Mouse (Mus musculus): ENCODE measurements around the gene Mrpl16. TPM values are rescaled to one million over a fixed set of nuclear protein-coding genes. Genes with fewer than 3 reads are reported as not detected.

Mrpl16 gene
- polyA plus RNA-seq, 1 experiment, result 41.0 TPM

DNA sequence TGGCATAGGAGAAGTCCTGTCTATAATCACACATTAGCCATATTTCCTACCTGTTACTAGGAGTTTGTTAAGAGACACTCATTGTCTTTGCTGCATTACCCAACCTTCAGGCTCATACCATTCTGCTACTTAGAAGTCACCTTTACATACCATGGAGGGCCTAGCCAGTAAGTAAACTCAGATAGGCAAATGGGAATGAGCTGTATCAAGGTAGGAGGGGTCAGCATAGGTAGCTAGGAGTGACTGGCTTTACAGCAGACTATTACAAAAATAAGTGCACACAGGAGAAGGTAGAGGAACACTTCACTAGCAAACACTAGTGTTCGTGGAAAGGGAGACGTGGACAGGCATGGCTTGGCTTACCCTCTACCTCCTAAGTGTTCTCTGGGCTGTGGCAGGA lies 22.9 kb upstream of the Mrpl16 start, which contains the start of gene Gif:
TSS of gene Gif (plus strand) at position 257 of the 400 bp plus-strand sequence.
- Histone ChIP-seq H3K4me3 (replicated peaks; ENCODE audit: insufficient read depth, low read depth, low read length) (no peak within 1 kb of the TSS), H3K27ac (ENCODE audit: insufficient read depth, low read length) (no peak within 1 kb of the TSS), H3K4me1 (ENCODE audit: control insufficient read depth, insufficient read depth, low read length) (no peaks in the 10 kb centered on the region), H3K27me3 (ENCODE audit: control insufficient read depth, insufficient read depth, low read length) (no peaks in the 10 kb centered on the region)
- no peak for TF ChIP-seq POLR2A (IDR thresholded peaks at IDR 0.05; ENCODE audit: borderline replicate concordance, insufficient read depth, low read length)
- no peak for TF ChIP-seq CTCF (IDR thresholded peaks at IDR 0.05; ENCODE audit: borderline replicate concordance, insufficient read depth, low read depth, low read length)
- DNase-seq, result no peak
- WGBS, result 64% methylated on average over 2 of the region's 2 CpGs

GRCm38 (mm10) chr19:11765059-11765458 lies 5.1 kb upstream of the Mrpl16 start:
- no peaks in the 10 kb centered on the region for H3K4me1 ChIP-seq (ENCODE audit: control insufficient read depth, insufficient read depth, low read length)
- H3K27ac ChIP-seq (ENCODE audit: insufficient read depth, low read length), result no peak overlapping the region
- H3K4me3 ChIP-seq (replicated peaks; ENCODE audit: insufficient read depth, low read depth, low read length), result no peak overlapping the region
- 83% methylated on average over 3 of the region's 3 CpGs for WGBS
- TF ChIP-seq CTCF (IDR thresholded peaks at IDR 0.05; ENCODE audit: borderline replicate concordance, insufficient read depth, low read depth, low read length), result no peak
- TF ChIP-seq POLR2A (IDR thresholded peaks at IDR 0.05; ENCODE audit: borderline replicate concordance, insufficient read depth, low read length), result no peak
- DNase-seq, result no peak
- no peaks in the 10 kb centered on the region for H3K27me3 ChIP-seq (ENCODE audit: control insufficient read depth, insufficient read depth, low read length)

DNA sequence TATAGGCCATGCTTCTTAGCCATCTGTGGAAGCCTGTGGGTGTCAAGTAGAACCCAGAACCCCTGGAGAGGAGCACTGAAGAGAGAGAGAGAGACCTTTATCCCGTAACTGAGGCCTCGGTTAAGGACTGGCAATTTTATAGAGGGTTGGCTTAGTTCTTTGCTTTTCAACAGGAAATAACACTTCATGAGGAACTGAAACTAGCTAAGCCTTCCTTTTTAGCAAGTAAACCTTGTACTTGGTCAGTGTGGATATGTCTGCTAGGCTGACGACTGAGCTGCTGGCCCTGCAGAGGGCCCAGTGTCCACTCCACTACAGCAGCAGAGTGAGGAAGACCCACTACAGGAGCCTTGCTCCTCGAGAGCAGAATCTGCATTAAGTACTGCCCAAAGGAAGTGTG lies 3.8 kb upstream of the Mrpl16 start:
- H3K4me3 ChIP-seq (replicated peaks; ENCODE audit: insufficient read depth, low read depth, low read length), result no peak overlapping the region
- no peak overlapping the region for H3K27ac ChIP-seq (ENCODE audit: insufficient read depth, low read length)
- H3K4me1 ChIP-seq (ENCODE audit: control insufficient read depth, insufficient read depth, low read length), result no peaks in the 10 kb centered on the region
- DNase-seq, result no peak
- TF ChIP-seq CTCF (IDR thresholded peaks at IDR 0.05; ENCODE audit: borderline replicate concordance, insufficient read depth, low read depth, low read length) (no peak), POLR2A (IDR thresholded peaks at IDR 0.05; ENCODE audit: borderline replicate concordance, insufficient read depth, low read length) (no peak)
- H3K27me3 ChIP-seq (ENCODE audit: control insufficient read depth, insufficient read depth, low read length), result no peaks in the 10 kb centered on the region
- WGBS, result 67% methylated on average over 4 of the region's 4 CpGs

- no peaks in the 10 kb centered on the region for H3K4me1 ChIP-seq (ENCODE audit: control insufficient read depth, insufficient read depth, low read length)
- 14% methylated on average over 3 of the region's 3 CpGs for WGBS
- no peak overlapping the region for H3K27ac ChIP-seq (ENCODE audit: insufficient read depth, low read length)
- no peak for DNase-seq
- H3K4me3 ChIP-seq (replicated peaks; ENCODE audit: insufficient read depth, low read depth, low read length), result no peak overlapping the region
- H3K27me3 ChIP-seq (ENCODE audit: control insufficient read depth, insufficient read depth, low read length), result no peaks in the 10 kb centered on the region
- TF ChIP-seq CTCF (IDR thresholded peaks at IDR 0.05; ENCODE audit: borderline replicate concordance, insufficient read depth, low read depth, low read length) (peak; percentile 67), POLR2A (IDR thresholded peaks at IDR 0.05; ENCODE audit: borderline replicate concordance, insufficient read depth, low read length) (no peak)
Observed at GRCm38 (mm10) chr19:11768163-11768562, 2.0 kb upstream of the Mrpl16 start.

DNA sequence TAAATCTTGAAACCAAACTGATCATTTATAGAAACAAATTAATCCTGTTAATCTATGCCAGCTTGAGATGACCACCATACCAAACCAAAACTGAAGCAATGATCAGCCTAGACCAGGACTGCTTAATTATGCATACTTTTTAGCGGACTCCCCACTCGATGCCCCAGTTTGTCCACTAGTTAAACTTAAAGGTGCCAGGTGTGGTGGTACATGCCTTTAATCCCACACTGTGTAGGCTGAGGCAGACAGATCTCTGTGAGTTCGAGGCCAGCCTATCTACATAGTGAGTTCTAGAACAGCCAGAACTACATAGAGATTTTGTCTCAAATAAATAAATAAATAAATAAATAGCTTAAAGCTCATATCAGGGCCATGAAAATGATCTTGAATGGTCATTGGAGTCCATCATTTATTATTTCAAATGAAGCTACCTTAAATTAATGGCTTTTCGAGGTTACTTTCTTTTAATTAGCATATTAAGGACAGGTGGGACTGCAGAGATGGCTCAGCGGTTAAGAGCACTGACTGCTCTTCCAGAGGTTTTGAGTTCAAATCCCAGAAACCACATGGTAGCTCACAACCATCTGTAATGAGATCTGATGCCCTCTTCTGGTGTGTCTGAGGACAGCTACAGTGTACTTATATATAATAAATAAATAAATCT lies 802 bp upstream of the Mrpl16 start:
- TF ChIP-seq POLR2A (IDR thresholded peaks at IDR 0.05; ENCODE audit: borderline replicate concordance, insufficient read depth, low read length) (no peak), CTCF (IDR thresholded peaks at IDR 0.05; ENCODE audit: borderline replicate concordance, insufficient read depth, low read depth, low read length) (no peak)
- H3K4me1 ChIP-seq (ENCODE audit: control insufficient read depth, insufficient read depth, low read length), result no peaks in the 10 kb centered on the region
- no peak for DNase-seq
- H3K27me3 ChIP-seq (ENCODE audit: control insufficient read depth, insufficient read depth, low read length), result no peaks in the 10 kb centered on the region
- 90% methylated on average over 5 of the region's 5 CpGs for WGBS
- H3K27ac ChIP-seq (ENCODE audit: insufficient read depth, low read length), result no peak overlapping the region
- no peak overlapping the region for H3K4me3 ChIP-seq (replicated peaks; ENCODE audit: insufficient read depth, low read depth, low read length)

- no peak overlapping the region for H3K4me3 ChIP-seq (replicated peaks; ENCODE audit: insufficient read depth, low read depth, low read length)
- no peak overlapping the region for H3K27ac ChIP-seq (ENCODE audit: insufficient read depth, low read length)
- no peaks in the 10 kb centered on the region for H3K4me1 ChIP-seq (ENCODE audit: control insufficient read depth, insufficient read depth, low read length)
- DNase-seq, result peak; percentile 32 to 65
- no peak for TF ChIP-seq POLR2A (IDR thresholded peaks at IDR 0.05; ENCODE audit: borderline replicate concordance, insufficient read depth, low read length)
- TF ChIP-seq CTCF (IDR thresholded peaks at IDR 0.05; ENCODE audit: borderline replicate concordance, insufficient read depth, low read depth, low read length), result peak; percentile 56; the same call in 1 of the 2 replicates
- 58% methylated on average over 7 of the region's 7 CpGs for WGBS
- H3K27me3 ChIP-seq (ENCODE audit: control insufficient read depth, insufficient read depth, low read length), result no peaks in the 10 kb centered on the region
Observed at GRCm38 (mm10) chr19:11777191-11777865, 7.1 kb downstream of the Mrpl16 start.

- DNase-seq, result no peak
- TF ChIP-seq POLR2A (IDR thresholded peaks at IDR 0.05; ENCODE audit: borderline replicate concordance, insufficient read depth, low read length) (no peak), CTCF (IDR thresholded peaks at IDR 0.05; ENCODE audit: borderline replicate concordance, insufficient read depth, low read depth, low read length) (no peak)
- WGBS, result 88% methylated on average over 14 of the region's 14 CpGs
- no peak overlapping the region for H3K27ac ChIP-seq (ENCODE audit: insufficient read depth, low read length)
- no peaks in the 10 kb centered on the region for H3K4me1 ChIP-seq (ENCODE audit: control insufficient read depth, insufficient read depth, low read length)
- H3K27me3 ChIP-seq (ENCODE audit: control insufficient read depth, insufficient read depth, low read length), result no peaks in the 10 kb centered on the region
- no peak overlapping the region for H3K4me3 ChIP-seq (replicated peaks; ENCODE audit: insufficient read depth, low read depth, low read length)
Observed at GRCm38 (mm10) chr19:11785409-11786154, 15.4 kb downstream of the Mrpl16 start.

Measured in cerebellum, adult 2 months (tissue).